Mouse (Mus musculus) ES-E14 (cell line): ENCODE measurements around the gene Elmo1.

Experiments used
- CHD2 ChIP-seq: IDR thresholded peaks from 2 replicates; pipeline ENCODE4 v1.6.1; 2014; ENCODE audit warnings: mild to moderate bottlenecking, low read depth, low read length, inconsistent platforms
- HCFC1 ChIP-seq: IDR thresholded peaks from 2 replicates; pipeline ENCODE4 v1.6.1; 2012; ENCODE audit warnings: low read length, inconsistent platforms, borderline replicate concordance; ENCODE audit not compliant: insufficient read depth
- MAFK ChIP-seq: IDR thresholded peaks from 2 replicates; pipeline ENCODE4 v1.6.1; 2014; ENCODE audit warnings: mild to moderate bottlenecking, low read depth, low read length, inconsistent platforms; ENCODE audit not compliant: insufficient read depth
- ZNF384 ChIP-seq: IDR thresholded peaks from 2 replicates; pipeline ENCODE4 v1.6.1; 2012; ENCODE audit warnings: low read depth, low read length, inconsistent platforms

GRCm38 (mm10) chr13:20108956-20109355 is 18.6 kb downstream of the Elmo1 start:
- TF ChIP-seq CHD2, result no peak
- TF ChIP-seq MAFK, result no peak
- no peak for TF ChIP-seq ZNF384
- TF ChIP-seq HCFC1, result no peak
